Mouse (Mus musculus) kidney, adult 2 months (tissue): ENCODE data around the gene Acat1. TPM values are rescaled to one million over a fixed set of nuclear protein-coding genes. Genes with fewer than 3 reads are reported as not detected.

Source experiments
- DNase-seq: peaks from one replicate; pipeline ENCODE4 v3.0.0; 2021
- H3K27ac ChIP-seq: fragments of 200-500 bp; 2 replicates; pipeline ENCODE4 v1.5.1; 2012; ENCODE audit warnings: low read depth, low read length, control low read depth, inconsistent platforms; ENCODE audit not compliant: insufficient read depth
- H3K27me3 ChIP-seq: fragments of 200-500 bp; replicated peaks from 2 replicates; pipeline ENCODE4 v1.6.1; 2012; ENCODE audit warnings: mild to moderate bottlenecking, moderate library complexity, low read length, inconsistent platforms; ENCODE audit not compliant: control insufficient read depth, insufficient read depth
- H3K36me3 ChIP-seq: fragments of 200-500 bp; 2 replicates; pipeline ENCODE4 v1.6.1; 2012; ENCODE audit warnings: mild to moderate bottlenecking, moderate library complexity, low read length, inconsistent platforms; ENCODE audit not compliant: control insufficient read depth, insufficient read depth
- H3K4me1 ChIP-seq: fragments of 200-500 bp; 2 replicates; pipeline ENCODE4 v1.6.1; 2011; ENCODE audit warnings: low read length; ENCODE audit not compliant: control insufficient read depth, insufficient read depth
- H3K4me3 ChIP-seq: fragments of 200-500 bp; 2 replicates; pipeline ENCODE4 v1.5.1; 2011; ENCODE audit warnings: mild to moderate bottlenecking, low read depth, low read length, control low read depth; ENCODE audit not compliant: insufficient read depth
- CTCF ChIP-seq: fragments of 200-500 bp; conservative IDR thresholded peaks from 2 replicates; pipeline ENCODE4 v1.5.1; 2011; ENCODE audit warnings: low read depth, mild to moderate bottlenecking, control low read depth, low read length, moderate library complexity, mixed read lengths; ENCODE audit not compliant: insufficient read depth, insufficient read length
- POLR2A ChIP-seq: fragments of 200-500 bp; IDR thresholded peaks from one replicate; pipeline ENCODE4 v1.6.1; 2011; ENCODE audit warnings: low read depth, low read length, control low read depth
- WGBS: fragments of 180-500 bp; shearing (Covaris S2); methylation state at CpG from one replicate; pipeline ENCODE4 v1.1.7; 2018; 5-methylcytosine and 5-hydroxymethylcytosine counted together
- polyA plus RNA-seq: library from polyadenylated mRNA; depleted of rRNA; stranded (reverse); fragments of >200 nt; gene quantifications from 2 replicates; pipeline ENCODE4 v1.2.3, GENCODE M21; 2012

Gene Acat1
- polyA plus RNA-seq, 1 experiment = 154 TPM

DNA sequence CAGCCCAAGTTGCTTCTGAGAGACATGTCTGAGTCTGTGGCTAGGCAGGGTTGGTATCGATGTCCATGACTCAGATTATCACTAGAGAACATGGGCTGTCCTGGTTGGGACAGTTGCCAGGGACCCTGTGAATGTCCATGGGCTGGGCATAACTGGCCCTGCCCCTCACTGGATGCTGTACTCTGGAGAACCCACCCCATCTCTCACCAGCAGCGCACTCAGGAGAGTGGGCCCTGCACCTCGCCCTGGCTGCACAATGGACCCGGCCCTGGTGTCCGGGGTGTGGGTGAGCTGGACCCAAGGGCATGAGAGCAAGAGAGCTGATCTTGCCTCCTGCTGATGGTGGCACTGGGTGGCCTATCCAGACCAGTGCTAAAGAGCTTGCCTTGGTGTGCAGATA, 5.2 kb downstream of the Acat1 start:
- no peaks in the 10 kb centered on the region for H3K27me3 ChIP-seq
- H3K4me1 ChIP-seq = peaks cover 8% of the 10 kb centered on the region
- TF ChIP-seq CTCF = no peak
- no peak for TF ChIP-seq POLR2A
- no peak for DNase-seq
- H3K36me3 ChIP-seq = no peaks in the 10 kb centered on the region
- H3K27ac ChIP-seq = no peak overlapping the region
- WGBS = 73% methylated on average over 5 of the region's 5 CpGs
- no peak overlapping the region for H3K4me3 ChIP-seq

GRCm38 (mm10) chr9:53603849-53604248, 6.3 kb downstream of the Acat1 start:
- peaks cover 12% of the 10 kb centered on the region for H3K4me1 ChIP-seq
- H3K27ac ChIP-seq = no peak overlapping the region
- DNase-seq = no peak
- H3K36me3 ChIP-seq = no peaks in the 10 kb centered on the region
- 73% methylated on average over 3 of the region's 3 CpGs for WGBS
- no peaks in the 10 kb centered on the region for H3K27me3 ChIP-seq
- TF ChIP-seq POLR2A (no peak), CTCF (no peak)
- H3K4me3 ChIP-seq = no peak overlapping the region

DNA sequence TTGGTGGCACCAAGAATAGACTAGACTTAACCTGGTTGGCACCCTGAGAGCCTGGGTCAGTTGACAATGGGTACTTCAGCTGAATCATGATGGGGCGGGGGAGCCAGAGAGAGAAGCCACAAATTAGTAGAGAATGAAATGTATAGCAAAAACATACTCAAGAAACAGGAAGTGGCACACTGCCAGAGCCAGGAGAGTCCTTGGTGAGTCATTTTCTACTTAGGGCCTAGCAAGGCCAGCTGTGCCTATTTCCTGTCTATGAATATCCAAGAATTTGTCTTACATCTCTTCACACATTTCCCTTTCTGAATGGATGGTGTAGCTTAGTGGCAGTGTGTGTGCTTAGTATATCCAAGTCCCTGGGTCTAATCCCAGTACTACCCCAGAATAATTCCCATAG, 6.8 kb downstream of the Acat1 start:
- TF ChIP-seq POLR2A (no peak), CTCF (no peak)
- 68% methylated on average over 1 of the region's 1 CpGs for WGBS
- no peak for DNase-seq
- no peak overlapping the region for H3K27ac ChIP-seq
- H3K4me1 ChIP-seq = peaks cover 12% of the 10 kb centered on the region; the same call in 1 of the 2 replicates
- H3K27me3 ChIP-seq = no peaks in the 10 kb centered on the region
- H3K4me3 ChIP-seq = no peak overlapping the region
- H3K36me3 ChIP-seq = no peaks in the 10 kb centered on the region

DNA sequence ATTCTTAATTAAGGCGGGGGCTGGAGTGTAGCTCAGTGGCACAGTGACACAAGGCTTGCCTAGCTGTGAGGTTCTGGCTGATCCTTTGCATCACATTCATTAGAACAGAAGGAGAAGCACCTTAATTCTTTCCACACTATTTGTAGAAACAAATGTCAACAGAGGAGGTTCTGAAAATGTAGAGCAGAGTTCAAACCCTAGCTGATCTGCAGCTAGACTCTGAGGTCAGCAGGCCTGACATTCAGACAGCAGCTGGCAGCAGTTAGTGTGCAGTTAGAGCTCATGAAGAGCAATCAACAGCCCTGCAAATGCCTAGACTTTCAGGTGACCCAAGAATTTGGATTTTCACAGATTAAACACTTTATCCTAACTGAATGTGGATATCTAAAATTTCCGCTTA, 8.6 kb downstream of the Acat1 start:
- TF ChIP-seq POLR2A = no peak
- no peak for TF ChIP-seq CTCF
- no peak overlapping the region for H3K4me3 ChIP-seq
- peaks cover 12% of the 10 kb centered on the region; the same call in 1 of the 2 replicates for H3K4me1 ChIP-seq
- WGBS = 96% methylated on average over 2 of the region's 2 CpGs
- H3K27me3 ChIP-seq = no peaks in the 10 kb centered on the region
- no peaks in the 10 kb centered on the region for H3K36me3 ChIP-seq
- no peak overlapping the region for H3K27ac ChIP-seq
- DNase-seq = peak; percentile 48

DNA sequence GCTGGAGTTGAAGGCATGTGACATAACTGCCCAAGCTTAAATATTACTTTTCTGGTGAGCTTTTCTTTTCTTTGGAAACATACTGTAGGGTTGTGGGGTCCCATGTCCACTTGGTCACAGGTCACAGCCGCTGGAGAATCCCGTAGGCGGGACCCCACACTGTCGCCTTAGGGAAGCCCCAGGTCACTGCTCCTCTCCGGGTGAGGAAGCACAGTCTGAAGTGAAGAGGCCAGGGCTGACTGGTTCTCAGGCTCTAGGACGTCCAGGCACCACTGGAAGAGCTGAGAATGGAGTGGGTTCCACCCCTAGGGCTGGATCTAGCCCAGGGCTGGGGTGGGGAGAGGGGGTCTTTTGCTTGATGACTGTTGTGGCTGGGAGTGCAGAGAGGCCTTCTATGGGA, 11.6 kb downstream of the Acat1 start:
- H3K27me3 ChIP-seq = no peaks in the 10 kb centered on the region
- peaks cover 12% of the 10 kb centered on the region; the same call in 1 of the 2 replicates for H3K4me1 ChIP-seq
- H3K4me3 ChIP-seq = no peak overlapping the region
- 43% methylated on average over 6 of the region's 6 CpGs for WGBS
- peak; percentile 82 for DNase-seq
- no peak for TF ChIP-seq POLR2A
- TF ChIP-seq CTCF = no peak
- peaks cover 2% of the 10 kb centered on the region; the same call in 1 of the 2 replicates for H3K36me3 ChIP-seq
- no peak overlapping the region for H3K27ac ChIP-seq

DNA sequence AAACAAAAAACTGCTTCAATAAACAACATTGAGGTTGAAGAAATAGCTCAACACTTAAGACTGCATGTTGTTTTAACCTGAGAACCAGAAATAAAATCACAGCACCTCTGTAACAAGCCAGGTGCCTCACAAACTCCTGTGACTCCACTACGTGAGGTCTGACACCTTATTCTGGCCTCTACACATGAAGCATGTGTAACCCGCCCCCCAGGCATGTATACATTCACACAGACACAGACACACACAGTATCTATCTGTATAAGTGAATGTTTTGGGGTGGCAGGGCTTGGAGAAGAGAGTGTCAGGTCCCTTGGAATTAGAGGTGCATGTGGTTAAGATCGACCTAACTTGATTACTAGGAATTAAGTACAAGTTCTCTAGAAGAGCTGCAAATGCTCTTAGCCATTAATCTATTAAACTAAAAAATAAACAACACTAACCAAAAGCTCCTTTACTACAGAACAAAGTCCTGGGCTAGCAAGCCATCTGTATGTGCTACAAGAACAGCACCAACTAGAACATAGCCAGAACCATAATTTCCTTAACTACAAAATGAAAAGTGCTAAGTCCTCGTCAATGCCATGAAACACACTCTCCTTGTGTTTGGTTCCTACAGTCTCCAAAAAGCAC, 13.1 kb downstream of the Acat1 start:
- WGBS = 75% methylated on average over 4 of the region's 4 CpGs

DNA sequence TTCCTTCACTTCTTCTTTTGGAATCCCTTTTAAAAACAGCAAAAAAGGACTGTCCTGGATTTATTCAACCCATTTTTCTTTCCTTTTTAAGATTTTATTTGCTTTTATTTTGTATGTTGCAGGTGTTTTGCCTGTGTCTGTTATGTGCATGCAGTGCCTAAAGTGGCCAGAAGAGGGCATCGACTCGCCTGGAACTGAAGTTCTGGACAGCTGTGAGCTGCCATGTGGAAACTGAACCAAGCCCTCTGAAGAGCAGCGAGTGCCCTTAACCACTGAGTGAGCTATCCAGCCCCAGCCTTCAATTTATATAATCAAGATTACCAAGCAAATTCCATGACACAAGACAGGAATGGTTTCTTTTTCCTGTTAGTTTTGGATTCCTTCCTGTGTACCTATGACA, 15.4 kb downstream of the Acat1 start:
- Histone ChIP-seq H3K4me3 (no peak overlapping the region), H3K27ac (no peak overlapping the region), H3K4me1 (peaks cover 5% of the 10 kb centered on the region; the same call in 1 of the 2 replicates), H3K27me3 (no peaks in the 10 kb centered on the region), H3K36me3 (peaks cover 4% of the 10 kb centered on the region)
- 7% methylated on average over 3 of the region's 3 CpGs for WGBS
- peak; percentile 82 for DNase-seq
- peak; percentile 91 for TF ChIP-seq CTCF
- TF ChIP-seq POLR2A = no peak

More for the DNA sequence above, 13.1 kb downstream of the Acat1 start:
- TF ChIP-seq POLR2A (no peak), CTCF (no peak)
- Histone ChIP-seq H3K27ac (peak overlapping the region; percentile 55), H3K4me3 (no peak overlapping the region), H3K4me1 (peaks cover 8% of the 10 kb centered on the region; the same call in 1 of the 2 replicates), H3K36me3 (peaks cover 2% of the 10 kb centered on the region; the same call in 1 of the 2 replicates), H3K27me3 (no peaks in the 10 kb centered on the region)
- DNase-seq = peak; percentile 52
